Comparison of ENCODE assay signal across 22 mouse cellular contexts in the genomic region with DNA sequence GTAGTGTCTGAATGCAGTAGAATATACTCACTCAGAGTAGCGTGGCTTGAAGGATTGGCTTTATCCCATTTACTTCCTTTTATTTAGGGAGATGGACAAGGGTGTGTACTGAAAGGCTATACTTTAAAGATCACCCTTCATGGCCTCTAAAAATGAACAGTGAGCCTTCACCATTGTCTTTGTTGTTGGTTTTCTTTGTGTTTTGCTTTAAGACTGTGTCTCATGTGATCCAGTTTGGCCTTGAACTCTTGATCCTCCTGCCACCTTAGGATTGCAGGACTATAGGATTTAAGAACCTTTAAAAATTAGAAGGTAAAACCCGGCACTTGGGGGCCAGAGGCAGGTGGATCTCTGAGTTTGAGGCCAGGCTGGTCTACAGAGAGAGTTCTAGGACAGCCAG.
"Had no signal": no experiment of that assay in that cellular context is flagged by ENCODE, and none has a peak within 500 bp of the region (broad histone marks: within the 10 kb centered on the region; RNA-seq: fewer than 3 reads in every experiment).

No protein-coding gene starts in this region.

- H3K27ac ChIP-seq: heart, adult 2 months; heart, embryonic 13.5 days; heart, embryonic 15.5 days; hindbrain, embryonic 13.5 days; hindbrain, embryonic 15.5 days; hindbrain, postnatal 0 days; left cerebral cortex, adult 2 months; limb, embryonic 10.5 days; limb, embryonic 12.5 days; liver, embryonic 13.5 days; liver, embryonic 15.5 days had no signal

- H3K36me3 ChIP-seq: heart, embryonic 15.5 days; hindbrain, embryonic 13.5 days; hindbrain, embryonic 15.5 days; limb, embryonic 10.5 days; limb, embryonic 12.5 days; liver, embryonic 13.5 days; liver, embryonic 15.5 days had no signal

- H3K9ac ChIP-seq: heart, embryonic 13.5 days; heart, embryonic 15.5 days; hindbrain, embryonic 13.5 days; hindbrain, embryonic 15.5 days; limb, embryonic 12.5 days; liver, embryonic 13.5 days; liver, embryonic 15.5 days had no signal

- H3K9me3 ChIP-seq: heart, embryonic 13.5 days; heart, embryonic 15.5 days; hindbrain, embryonic 13.5 days; hindbrain, embryonic 15.5 days; limb, embryonic 10.5 days; limb, embryonic 12.5 days; liver, embryonic 13.5 days; liver, embryonic 15.5 days had no signal

- H3K27me3 ChIP-seq: heart, embryonic 13.5 days; heart, embryonic 15.5 days; hindbrain, embryonic 13.5 days; hindbrain, embryonic 15.5 days; limb, embryonic 12.5 days had no signal

- DNase-seq: gastrocnemius, postnatal 14 days; gastrocnemius, postnatal 36 days; heart, adult 11 months; heart, adult 2 months; heart, postnatal 14 days; heart, postnatal 36 days; layer of hippocampus, adult 9-11 months; layer of hippocampus, postnatal 36 days; liver; liver, embryonic 13.5 days had no signal

- H3K4me2 ChIP-seq: heart, embryonic 11.5 days; heart, embryonic 13.5 days; heart, embryonic 15.5 days; hindbrain, embryonic 13.5 days; hindbrain, embryonic 15.5 days; limb, embryonic 12.5 days; liver, embryonic 11.5 days; liver, embryonic 13.5 days; liver, embryonic 15.5 days had no signal

- H3K4me3 ChIP-seq: heart, adult 2 months; heart, embryonic 13.5 days; heart, embryonic 15.5 days; hindbrain, embryonic 13.5 days; hindbrain, embryonic 15.5 days; left cerebral cortex, adult 2 months; limb, embryonic 10.5 days; limb, embryonic 12.5 days; liver, embryonic 13.5 days; liver, embryonic 15.5 days had no signal

- ATAC-seq: hindbrain, postnatal 0 days; intestine, embryonic 16.5 days had no signal
